Mouse (Mus musculus): ENCODE data around the gene Gcsh.
A peak's percentile ranks its signal among the peaks of the same experiment; 100 is the strongest.

The Gcsh gene

DNA sequence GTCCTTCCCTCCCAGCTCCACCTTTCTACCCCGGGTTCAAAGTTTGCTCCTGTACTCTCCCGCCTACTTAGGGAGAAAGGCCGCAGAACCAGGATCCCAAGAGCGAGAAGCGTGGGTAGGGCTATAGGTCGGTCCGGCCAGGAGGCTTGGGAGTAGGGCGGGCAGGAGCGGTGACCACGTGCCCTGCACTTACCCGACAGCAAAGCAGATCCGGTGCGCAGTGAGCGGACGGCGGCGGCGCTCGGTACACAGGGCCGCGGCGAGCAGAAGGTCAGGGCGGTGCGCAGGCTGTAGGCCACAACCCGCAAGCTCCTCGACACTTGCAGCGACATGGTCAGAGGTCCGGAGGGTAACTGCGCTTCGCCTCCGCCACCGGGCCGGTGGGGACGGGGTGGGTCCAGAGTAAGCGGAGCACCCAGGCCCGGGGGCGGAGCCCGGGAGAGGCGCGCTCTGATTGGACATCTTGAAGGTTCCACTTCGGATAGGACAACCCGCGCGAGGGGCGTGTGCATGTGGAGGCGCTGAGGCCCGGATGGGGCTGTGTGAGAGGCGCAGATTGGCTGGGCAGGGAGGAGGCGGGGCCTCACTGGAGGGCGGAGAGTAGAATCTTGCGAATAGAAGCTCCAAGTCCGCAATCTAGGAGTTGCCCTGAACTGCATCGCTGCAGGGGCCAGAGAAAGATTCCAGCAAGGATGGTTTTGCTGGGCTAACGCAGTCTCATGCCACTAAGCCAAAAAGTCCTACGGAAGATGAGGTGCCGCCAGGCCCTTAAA, at the start of gene Gcsh:
Gene Gcsh, minus strand, starts transcription at position 443 of the 773 bp plus-strand sequence.
- DNase-seq (ENCODE audit: low read depth, low spot score) = peak; percentile 99

DNA sequence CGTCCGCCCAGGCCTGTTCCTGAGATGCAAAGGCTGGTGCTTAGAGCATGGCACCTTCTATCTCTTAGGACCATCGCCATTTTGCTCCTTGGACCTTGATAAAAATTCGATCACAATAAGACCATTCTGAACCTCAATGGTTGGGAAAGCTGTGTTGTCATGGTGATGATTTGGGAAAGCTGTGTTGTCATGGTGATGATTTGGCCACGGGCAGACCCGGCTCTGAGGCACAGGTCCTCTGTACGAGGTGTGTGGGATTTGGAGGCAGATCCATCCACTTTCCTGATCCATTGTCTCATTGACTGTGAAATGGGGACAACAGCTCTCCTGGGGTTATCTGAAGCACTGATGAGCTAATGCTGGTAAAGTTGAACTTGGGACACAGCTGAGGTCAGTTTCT, 46.5 kb upstream of the Gcsh start:
- DNase-seq (ENCODE audit: low read depth, low spot score) = no peak

DNA sequence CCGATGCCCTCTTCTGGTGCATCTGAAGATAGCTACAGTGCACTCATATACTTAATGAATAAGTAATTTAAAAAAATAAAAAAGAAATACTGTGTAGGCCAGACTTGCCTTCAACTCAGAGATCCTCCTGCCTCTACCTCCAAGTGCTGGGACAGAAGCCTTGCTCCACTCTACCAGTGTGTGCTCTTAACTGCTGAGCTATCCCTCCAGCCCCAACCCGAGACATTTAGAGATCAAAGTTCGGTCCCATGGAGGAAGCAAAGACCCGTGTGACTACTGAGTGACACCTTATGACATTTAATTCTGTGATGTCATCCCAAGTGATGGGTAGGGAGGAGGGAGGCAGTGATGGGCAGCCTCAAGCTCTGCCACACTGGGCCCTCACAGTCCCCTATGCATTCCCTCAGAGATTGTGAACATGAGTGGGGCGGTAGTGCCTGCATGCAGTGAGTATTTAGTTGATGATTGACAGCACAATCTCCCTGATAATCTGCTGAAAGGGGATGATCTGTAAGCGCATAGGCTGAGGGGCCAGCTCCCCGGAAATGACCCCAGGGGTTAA, 44.1 kb upstream of the Gcsh start:
- DNase-seq (ENCODE audit: low read depth, low spot score) = no peak

DNA sequence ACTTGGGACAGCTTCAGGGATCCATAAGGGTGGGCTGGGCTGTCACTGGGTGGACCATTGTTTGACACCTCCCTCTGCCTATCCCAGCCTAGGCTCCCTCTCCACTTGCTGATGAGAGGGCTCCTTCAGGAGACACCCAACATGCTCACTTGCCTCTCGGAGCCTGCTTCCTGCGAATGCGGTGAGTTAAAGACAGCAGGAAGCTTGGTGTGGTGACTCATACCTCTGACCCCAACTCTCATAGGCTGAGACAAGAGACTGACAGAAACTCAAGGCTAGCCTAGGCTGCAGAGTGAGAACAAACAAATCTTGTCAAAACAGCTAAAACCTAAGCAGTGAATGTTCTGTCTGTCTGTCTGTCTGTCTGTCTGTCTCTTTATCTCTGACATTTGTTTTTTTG, 40.1 kb upstream of the Gcsh start:
- DNase-seq (ENCODE audit: low read depth, low spot score) = no peak

DNA sequence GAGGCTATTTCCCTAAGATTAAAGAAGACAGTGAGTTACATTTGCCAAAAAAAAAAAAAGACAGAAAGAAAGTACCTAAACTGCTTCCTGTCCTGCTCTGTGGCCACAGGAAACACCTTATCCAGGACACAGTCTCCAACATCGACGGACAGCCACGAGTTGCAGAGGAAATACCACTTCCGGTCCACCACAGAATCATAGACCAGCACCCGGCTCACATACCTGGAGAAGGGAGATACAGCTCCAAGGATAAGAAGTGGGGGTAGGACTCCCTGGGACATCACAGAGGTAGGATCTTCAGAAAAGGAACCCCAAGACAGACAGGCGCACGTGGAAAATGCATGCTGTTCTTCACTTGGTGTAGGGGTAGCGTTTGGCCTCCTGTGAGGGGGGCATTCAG, 39.3 kb upstream of the Gcsh start:
- DNase-seq (ENCODE audit: low read depth, low spot score) = no peak

DNA sequence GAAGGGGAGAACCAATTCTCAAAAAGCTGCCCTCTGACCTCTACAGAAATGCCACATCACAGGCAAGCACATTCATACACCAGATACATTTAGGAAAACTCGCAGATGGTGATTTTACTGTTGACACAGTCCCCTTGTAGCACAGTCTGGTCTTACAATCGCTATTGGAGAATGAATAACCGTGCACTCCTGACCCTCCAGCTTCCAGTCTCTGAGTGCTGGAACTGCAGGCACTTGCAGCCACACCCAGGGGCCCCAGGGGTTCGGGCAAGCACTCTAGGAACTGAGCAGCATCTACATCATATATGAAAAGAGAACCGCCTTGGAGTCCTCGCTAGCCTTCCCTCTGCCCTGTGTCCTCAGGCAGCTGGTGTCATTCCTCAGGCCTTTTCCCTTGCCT, 38.1 kb upstream of the Gcsh start:
- no peak for DNase-seq (ENCODE audit: low read depth, low spot score)

DNA sequence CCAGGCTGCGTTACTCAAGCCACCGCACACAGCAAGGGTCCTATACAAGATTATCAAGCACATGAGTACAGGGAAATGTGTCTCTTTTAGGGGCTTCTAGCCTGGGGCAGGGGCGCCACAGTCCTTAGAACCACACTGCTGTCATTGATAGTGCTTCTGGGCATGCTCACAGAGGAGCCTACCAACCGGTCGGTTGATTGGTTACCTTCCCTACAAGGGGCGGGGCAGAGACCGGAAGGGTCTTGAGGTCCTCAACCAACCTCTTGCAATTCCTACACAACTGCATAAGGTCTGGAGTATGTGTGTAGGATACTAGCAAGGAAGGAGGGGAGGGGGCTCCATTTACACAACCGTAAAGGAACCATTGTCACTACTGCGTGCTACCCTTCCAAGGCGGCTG, 35.3 kb upstream of the Gcsh start:
- no peak for DNase-seq (ENCODE audit: low read depth, low spot score)

DNA sequence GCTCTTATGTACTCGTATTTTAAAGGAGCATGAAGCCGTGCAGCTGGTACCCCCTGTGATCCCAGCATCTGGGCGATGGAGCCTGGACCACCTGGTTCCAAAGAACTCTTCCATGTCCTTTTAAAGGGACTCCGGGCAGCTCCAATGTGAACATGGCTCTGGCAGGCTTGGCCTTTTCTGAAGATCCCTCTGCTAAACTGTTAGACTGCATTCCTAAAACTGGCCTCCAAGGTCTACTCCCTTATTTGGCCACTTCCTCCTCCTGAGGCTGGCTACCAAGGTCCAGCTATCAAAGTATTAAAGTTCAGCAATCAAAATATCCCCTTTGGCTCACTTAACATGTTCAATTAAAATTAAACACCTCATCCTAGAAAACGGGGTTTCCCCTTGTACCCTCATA, 34.3 kb upstream of the Gcsh start:
- no peak for DNase-seq (ENCODE audit: low read depth, low spot score)

DNA sequence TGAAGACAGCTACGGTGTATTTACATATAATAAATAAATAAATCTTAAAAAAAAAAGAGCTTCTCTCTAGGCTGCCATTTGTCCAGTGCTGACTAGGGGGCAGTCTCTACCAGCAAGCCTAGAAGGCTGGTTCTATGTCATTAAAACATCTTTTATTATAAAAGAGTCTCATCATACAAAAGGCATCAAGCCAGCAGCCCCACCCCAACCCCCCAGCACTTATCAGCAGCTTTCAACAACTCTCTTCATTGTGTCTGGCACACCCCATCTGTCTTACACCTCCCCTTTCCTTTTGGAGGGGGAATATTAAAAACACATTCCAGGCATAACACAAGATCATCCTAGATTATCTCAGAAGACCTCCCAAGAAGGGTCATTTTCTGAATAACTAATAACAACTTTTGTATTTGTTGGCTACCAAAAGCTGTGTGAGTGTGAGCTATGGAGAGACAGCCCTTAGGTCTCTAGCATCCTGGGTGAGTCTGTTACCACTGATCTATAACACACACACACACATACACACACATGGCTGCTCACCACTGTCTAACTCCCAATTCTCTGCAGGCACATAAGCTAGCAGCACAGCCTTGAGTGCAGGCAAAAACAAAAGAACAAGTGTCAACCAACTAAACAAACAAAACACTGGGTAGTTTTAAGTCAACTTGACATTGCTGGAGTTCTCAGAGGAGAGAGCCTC, 29.1 kb upstream of the Gcsh start:
- peak; percentile 8 for DNase-seq (ENCODE audit: low read depth, low spot score)

DNA sequence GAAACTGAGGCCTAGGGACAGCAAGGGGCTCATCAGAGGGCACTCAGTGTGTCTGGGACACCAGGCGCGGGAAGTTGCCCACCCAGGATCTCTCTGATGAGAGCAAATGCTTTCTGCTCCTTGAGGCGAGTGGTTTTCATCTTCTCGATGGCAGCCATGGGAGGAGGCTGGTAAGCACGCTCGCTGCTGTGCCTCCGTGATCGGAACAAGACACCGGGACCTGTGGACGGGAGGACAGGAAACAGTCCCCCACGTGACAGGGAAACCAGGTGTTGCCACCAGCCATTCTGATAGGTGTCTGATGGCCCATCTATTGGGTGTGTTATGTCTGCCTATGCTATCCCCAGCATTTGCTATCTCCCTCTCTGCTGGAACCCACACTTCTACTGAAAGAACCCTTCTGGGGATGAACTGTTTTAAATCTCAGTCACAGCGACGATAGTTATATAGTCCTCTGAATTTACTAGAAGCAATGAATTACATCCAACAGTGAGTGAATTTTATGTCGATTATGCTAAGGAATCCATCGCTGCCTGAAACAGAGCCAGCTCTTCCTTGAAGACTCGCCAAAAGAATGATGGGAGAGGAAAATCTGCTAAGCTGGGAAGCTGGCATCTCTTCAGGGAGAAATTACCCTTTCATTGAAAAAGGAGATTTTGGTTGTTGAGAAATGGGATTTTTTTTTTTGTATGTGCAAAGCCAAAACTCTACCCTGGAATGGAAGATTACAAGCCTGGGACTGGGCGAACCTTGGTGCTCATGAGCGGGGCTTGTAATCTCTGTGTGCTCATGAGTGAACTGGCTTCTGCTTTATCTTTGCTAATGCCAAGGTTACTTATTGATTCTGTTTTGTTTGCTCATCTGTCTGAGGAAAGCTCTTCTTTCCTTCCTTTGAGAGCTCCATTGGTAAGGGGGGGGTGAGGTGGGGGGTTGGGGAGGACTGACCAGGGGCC, 26.3 kb upstream of the Gcsh start:
- DNase-seq (ENCODE audit: low read depth, low spot score) = no peak

DNA sequence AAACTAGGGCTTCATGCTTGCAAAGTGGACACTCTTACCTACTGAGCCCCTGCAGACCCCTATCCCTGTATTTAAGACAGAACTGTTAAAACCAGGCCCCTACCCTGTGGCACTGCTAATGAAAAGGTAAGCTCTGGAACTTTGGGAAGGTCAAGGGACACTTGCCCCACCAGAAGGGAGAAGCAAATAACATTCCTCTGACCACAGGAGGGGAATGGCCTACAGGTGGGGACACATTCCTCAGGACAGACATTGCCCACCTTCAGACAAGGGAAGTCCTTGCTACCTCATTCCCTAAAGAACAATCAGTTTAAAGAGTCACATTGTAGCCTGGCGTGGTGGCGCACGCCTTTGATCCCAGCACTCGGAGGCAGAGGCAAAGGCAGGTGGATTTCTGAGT, 24.6 kb upstream of the Gcsh start:
- DNase-seq (ENCODE audit: low read depth, low spot score) = no peak

DNA sequence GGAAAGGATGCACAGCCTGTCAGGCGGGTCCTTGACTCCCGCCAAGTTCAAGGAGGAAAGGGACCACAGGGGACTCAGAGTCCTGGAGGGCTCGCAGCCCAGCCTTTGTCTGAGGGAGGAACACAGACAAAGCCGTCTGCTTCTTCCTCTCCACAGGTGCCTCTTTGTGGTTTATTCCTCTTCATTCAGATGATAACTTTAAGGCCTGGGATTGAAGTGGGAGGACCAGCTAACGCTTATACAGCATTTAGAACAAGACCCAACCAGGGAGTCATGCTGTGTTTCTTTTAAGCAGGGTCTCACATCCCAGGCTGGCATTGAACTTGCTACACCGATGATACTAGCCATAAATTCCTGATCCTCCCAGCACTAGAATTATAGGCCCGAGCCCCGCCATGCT, 23.7 kb upstream of the Gcsh start:
- no peak for DNase-seq (ENCODE audit: low read depth, low spot score)

DNA sequence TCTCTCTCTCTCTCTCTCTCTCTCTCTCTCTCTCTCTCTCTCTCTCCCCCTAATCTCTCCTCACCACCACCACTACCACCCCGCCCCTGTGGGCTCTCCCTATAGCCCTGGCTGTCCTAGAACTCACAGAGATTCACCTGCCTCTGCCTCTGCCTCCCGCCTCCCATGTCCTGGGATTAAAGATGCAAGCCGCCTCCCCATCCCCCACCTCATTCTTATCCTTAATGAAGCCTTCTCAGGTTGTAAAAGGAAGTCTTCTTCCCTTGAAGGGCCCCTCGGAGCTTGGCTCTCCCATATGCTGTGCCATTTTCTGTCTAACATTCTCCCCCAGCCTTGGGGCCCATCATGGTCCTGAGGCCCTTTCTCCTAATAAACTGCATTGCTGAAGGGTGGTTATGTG, 22.3 kb upstream of the Gcsh start:
- DNase-seq (ENCODE audit: low read depth, low spot score) = no peak

DNA sequence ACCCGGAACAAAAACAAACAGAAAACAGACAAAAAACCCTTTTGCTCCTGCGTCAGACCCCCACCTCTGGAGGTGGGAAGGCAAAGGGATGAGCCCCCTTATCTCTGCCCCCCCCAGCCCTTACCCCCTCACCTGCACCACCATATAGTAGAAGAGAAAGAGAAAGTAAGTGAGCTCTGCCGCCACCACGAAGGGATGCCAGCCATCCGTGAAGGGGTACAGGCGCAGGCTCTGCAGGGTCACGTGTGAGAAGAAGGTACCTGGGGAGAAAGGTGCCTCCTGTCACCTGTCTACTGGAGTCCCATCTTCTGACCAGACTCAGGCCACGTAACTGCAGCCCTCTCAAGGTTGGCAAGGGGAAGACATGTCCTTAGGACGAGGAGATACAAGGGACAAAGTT, 18.0 kb upstream of the Gcsh start:
- peak; percentile 50 for DNase-seq (ENCODE audit: low read depth, low spot score)

DNA sequence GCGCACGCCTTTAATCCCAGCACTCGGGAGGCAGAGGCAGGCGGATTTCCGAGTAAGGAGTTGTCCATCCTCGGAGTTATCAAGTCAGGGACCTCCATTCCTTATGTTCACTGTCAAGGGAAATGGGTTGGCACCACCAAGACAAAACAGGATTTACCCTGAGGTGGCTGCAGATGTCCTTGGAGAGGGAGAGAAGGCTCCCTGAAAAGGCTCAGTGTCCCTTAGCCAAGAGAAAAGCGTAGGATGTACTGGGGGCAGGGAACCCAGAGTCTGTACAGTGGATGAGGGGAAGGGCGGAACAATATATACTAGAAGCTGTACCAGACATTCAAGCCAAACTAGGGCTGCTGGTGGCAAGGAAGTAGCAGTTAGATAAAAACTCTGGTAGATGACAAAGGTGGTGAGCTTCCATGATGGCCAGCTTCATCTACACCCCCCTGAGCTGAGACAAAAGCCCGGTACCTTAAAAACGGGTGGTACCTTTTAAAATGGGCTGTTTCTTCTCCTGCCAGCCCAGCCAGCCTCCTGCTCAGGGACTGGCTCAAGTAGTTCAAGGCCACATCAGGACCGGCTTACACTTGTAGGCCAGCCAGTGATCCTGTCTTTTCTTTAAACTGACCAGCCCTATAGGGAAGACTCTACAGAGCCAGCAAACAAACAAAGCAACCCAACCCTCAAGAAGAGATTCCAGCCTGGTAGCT, 829 bp upstream of the Gcsh start:
- no peak for DNase-seq (ENCODE audit: low read depth, low spot score)

DNA sequence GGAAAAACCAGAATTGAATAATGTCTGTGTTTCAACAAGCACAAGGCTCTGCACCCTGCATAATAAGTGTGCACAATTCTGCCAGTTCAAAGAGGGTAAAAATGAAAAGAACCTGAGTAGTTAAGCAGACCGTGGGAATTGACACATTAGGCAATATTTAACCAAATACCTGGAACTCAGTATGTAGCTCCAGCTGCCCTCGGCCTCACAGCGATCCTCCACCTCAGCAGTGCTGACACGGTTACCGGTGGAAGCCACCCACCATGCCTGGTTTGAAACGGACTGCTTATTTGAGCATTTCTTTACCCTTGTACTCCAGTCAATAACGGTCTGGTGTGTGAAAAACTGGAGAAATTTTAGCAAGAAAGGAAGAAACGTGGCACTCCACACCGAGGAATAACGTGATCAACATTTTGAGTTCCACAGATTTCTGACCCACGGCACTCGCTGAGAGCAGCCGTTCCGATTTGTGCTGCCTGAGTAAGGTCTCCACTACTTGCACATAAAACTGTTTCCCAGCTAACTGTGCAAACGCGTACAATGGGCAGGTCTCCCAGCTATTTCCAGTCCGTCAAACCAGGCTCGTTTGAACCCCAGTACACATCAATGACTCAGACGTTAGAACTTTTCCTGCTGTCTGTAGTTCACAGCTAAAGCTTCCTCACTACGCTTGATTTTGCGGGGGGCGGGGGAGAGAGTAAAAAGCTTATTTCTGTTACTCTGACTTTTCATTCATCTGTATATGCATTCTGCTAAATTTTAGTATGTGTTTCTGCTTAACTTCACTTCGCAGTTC, 963 bp downstream of the Gcsh start:
- no peak for DNase-seq (ENCODE audit: low read depth, low spot score)

DNA sequence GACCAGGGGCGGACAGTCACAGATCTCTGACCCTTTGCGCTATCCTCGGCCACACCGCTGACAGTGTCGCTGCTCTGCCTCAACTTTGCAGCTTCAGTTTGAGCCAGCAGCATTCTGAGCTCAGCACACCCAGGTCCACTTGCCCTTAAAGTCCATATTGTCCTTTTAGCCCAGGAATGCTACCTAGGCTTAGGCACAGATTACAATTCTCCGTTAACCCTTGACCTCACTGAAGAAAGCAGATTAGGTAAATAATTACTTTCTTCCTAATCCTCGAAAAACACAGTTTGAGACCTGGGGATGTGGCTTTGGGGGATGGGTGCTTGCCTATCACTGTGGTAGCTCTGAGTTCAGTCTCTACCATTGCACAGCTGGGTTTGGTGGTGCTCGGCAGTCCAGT, 2.1 kb downstream of the Gcsh start:
- no peak for DNase-seq (ENCODE audit: low read depth, low spot score)

DNA sequence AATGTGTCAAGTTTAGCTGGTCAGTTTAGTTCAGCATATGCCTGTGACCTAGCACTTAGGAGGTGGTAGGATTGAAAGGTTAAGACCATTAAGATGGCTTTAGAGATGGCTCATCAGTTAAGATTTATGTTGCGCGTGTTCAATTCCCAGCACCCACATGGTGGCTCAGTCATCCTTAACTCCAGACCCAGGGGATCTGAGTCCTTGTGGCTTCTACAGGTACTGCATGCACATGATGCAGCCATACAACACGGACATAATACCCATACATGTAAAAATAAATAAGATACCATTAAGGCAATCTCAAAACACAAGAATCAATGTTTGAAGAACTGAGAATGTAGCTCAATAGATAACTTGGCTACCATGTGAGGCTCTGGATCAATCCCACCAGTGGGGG, 3.5 kb downstream of the Gcsh start:
- DNase-seq (ENCODE audit: low read depth, low spot score) = no peak

DNA sequence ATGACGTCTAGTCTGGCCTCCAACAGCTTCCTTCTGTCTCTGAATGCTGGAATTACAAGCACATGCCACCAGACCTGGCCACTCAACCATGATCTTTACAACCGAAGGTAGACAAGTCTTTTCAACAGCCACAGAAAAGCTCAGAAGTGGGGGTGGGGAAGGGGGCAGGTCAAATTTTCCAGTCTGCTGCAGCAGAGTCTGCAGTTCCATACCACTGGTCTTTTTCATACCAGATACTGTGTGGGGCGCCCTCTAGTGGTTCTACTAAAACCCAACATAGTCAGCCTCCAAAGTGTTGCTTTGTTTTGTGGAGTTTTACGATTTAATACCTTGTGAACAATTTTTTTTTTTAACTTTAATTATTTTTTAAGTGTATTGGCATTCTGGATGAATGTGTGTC, 13.2 kb downstream of the Gcsh start:
- DNase-seq (ENCODE audit: low read depth, low spot score) = peak; percentile 83

DNA sequence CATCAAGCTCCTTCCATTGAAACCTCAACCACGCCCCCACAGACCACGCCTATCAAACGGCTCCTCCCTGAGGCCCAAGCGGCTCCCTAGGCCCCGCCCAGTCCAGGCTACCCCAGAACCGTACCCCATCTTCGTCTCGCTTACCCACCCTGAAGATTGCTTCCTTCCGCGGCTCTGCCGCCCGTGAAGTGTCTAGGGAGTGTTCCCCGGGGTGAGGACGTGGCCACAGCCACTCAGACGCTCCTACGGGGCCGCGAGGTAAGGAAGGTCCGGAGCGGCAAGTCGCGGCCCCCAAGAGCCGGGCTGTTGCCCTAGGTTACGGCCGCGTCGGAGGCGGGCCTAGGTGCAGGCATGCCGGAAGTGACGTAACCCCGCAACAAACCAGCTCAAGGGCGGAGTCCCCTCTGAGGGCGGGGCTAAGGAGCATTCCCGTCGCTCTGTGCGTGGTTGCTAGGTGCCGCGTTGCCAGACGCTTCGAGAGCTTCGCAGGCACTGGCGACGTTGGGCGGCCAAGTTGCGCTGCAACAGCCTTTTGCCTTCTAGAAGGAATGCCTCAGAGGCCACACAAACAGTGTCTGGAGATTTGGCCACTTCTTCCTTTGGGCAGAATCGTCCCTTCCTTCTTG, 14.6 kb downstream of the Gcsh start, which contains the start of gene 1700030J22Rik:
Gene 1700030J22Rik, minus strand, starts transcription at position 329 of the 626 bp plus-strand sequence.
- peak; percentile 100 for DNase-seq (ENCODE audit: low read depth, low spot score)

All from A20 (cell line).